Mouse (Mus musculus): Measurements from ENCODE around the gene Kazn.

Kazn gene

GRCm38 (mm10) chr4:142239240-142240126, at the start of gene Kazn:
TSS of gene Kazn (minus strand) at chr4:142239401.
- no peak for DNase-seq (ENCODE audit: low read depth, low spot score)

DNA sequence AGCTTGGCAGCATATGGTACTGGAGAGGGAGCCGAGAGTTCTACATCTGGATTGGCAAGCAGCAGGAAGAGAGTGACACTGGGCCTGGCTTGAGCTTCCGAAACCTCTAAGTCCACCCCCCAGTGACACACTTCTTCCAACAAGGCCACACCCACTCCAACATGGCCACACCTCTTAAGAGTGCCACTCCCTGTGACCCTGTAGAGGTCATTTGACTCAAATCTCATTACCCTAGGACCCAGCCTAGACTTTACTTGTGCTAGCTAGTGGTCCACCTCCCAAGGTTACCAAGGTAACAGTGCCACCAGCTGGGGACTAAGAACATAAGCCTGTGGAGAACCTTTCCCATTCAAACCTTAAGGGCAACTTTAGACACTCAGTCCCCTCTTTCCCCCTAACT, 46.3 kb upstream of the Kazn start:
- no peak for DNase-seq (ENCODE audit: low read depth, low spot score)

- DNase-seq (ENCODE audit: low read depth, low spot score): no peak
Observed at GRCm38 (mm10) chr4:142283867-142284266, 44.7 kb upstream of the Kazn start.

DNA sequence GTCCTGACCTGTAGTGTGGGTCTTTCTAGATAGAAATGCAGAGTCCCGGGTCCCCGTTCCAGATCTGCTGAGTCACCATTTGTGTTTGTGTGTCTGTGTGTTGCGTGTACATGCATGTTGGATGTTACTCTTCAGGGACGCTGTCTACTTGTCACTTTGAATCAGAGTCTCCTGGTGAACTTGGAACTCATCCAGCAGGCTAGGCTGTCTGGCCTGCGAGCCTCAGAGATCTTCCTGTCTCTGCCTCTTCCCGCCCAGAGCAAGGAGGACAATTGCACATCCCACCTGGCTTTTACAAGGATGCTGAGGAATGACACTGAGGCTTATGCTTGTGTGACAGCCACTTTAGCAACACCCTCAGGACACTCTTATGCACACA, 39.0 kb upstream of the Kazn start:
- no peak for DNase-seq (ENCODE audit: low read depth, low spot score)

DNA sequence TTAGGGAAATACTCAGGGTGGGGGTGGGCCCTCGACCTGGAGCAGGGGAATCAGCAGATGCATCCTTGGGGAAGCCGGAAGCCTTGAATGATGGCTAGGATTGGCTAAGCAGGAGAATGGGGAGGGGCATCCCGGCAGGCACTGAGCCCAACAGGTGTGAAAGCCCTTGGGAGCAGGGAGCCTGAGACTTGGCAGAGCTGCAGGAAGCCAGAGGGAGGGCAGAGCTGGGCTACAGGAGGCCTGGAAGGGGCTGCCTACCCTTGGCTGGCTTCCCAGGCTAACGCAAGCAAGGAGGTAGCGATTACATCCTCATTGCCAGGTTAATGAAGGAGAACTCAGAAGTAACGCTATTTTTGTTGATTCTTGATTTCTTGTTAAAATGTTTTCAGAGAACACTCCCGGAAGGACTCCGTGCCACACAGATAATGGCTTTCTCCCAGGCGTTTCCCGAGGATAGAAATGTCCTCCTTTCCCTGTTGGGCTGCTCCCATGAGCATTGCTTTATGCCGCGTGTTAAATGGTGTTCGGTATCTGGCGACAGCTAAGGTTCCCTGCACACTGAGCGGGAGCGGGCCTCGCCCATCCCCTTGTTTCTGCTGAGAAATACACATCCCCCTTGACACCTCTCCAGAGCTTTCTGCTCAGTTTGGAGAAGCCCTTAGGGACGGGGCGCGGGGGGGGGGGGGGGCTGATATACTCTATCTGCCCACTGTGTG, 38.4 kb upstream of the Kazn start:
- DNase-seq (ENCODE audit: low read depth, low spot score): no peak

GRCm38 (mm10) chr4:142275242-142275641, 36.0 kb upstream of the Kazn start:
- DNase-seq (ENCODE audit: low read depth, low spot score): no peak

- no peak for DNase-seq (ENCODE audit: low read depth, low spot score)
Observed at GRCm38 (mm10) chr4:142274441-142275234, 35.4 kb upstream of the Kazn start.

- no peak for DNase-seq (ENCODE audit: low read depth, low spot score)
Observed at GRCm38 (mm10) chr4:142271506-142271905, 32.3 kb upstream of the Kazn start.

GRCm38 (mm10) chr4:142267832-142268231, 28.6 kb upstream of the Kazn start:
- no peak for DNase-seq (ENCODE audit: low read depth, low spot score)

GRCm38 (mm10) chr4:142267348-142267819, 28.2 kb upstream of the Kazn start:
- DNase-seq (ENCODE audit: low read depth, low spot score): no peak

DNA sequence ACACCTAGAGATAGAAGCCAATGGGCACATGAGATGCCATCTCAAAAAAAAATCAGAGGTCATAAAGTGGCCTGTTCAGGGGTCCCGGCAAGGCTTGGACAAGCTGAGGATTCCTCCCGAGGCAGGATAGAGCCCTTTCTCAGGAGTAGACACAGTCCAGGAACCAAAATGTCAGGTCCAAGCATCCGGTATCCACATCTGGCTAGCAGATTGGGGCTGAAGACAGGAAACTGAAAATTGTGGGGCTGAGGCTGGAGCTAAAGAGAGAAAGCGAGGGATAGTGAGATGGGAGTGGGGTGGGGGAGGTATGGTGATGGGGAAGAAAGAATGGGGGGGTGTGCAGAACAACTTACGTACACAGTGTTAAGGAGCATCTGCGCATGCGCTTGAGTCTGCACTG, 25.1 kb upstream of the Kazn start:
- DNase-seq (ENCODE audit: low read depth, low spot score): no peak

- no peak for DNase-seq (ENCODE audit: low read depth, low spot score)
Observed at GRCm38 (mm10) chr4:142261725-142262124, 22.5 kb upstream of the Kazn start.

GRCm38 (mm10) chr4:142258730-142259129, 19.5 kb upstream of the Kazn start:
- DNase-seq (ENCODE audit: low read depth, low spot score): no peak

DNA sequence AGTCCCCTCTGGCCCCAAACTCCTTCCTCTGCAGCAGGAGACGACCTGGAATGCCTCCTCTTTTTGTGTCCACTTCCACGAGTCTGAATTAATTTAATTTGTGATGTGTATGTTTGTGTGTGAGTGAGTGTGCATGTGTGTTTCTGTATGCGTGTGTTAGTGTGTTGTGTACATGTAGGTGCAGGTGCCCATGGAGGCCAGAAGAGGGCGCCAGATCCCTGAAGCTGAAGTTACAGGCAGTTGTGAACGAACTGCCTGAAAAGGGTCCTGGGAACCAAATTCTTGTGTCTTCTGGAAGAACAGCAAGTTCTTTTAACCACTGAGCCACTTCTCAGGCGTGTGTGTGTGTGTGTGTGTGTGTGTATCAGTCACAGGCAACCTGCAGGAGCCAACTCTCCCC, 14.9 kb upstream of the Kazn start:
- DNase-seq (ENCODE audit: low read depth, low spot score): no peak

GRCm38 (mm10) chr4:142251471-142252354, 12.5 kb upstream of the Kazn start:
- DNase-seq (ENCODE audit: low read depth, low spot score): no peak

- DNase-seq (ENCODE audit: low read depth, low spot score): no peak
Observed at GRCm38 (mm10) chr4:142250054-142250453, 10.9 kb upstream of the Kazn start.

- DNase-seq (ENCODE audit: low read depth, low spot score): no peak
Observed at GRCm38 (mm10) chr4:142249401-142249800, 10.2 kb upstream of the Kazn start.

DNA sequence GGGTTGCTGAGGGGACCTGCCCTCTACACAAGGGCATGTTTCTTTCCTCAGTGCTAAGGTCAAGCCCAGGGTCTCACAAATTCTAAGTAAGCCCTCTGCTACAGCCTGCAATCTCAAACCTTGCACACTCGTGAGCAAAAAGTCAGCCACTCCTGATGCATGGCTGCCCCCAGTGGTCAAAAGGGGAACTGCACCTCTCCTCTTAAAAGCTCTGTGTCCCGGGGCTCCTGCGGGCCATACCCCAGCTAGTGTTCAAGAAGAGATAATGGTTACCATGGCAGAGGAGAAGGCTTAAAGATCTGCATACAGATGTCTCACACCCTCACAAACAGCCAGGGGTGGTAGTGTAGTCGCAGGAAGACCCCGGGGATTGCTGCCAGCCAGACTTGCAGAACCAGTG, 9.2 kb upstream of the Kazn start:
- DNase-seq (ENCODE audit: low read depth, low spot score): peak; percentile 50

DNA sequence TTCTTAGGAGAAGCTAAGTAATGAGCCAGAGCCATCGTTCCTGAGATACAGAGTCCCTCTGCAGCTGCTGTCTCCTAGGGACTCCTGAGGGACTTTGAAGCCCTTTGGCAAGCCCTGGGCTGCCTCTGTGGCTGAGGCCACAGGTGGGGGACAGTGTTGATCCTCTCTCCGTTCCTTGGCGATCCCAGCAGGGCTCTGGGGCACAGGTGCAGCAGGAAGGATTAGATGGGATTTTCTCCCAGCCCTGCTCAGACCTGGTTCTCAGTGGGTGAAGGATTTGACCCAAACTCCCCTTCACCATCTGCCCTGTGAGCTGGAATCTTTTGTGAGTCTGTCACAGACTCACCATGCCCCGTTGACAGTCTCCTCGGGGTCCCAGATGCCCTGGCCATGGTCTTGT, 7.5 kb upstream of the Kazn start:
- no peak for DNase-seq (ENCODE audit: low read depth, low spot score)

DNA sequence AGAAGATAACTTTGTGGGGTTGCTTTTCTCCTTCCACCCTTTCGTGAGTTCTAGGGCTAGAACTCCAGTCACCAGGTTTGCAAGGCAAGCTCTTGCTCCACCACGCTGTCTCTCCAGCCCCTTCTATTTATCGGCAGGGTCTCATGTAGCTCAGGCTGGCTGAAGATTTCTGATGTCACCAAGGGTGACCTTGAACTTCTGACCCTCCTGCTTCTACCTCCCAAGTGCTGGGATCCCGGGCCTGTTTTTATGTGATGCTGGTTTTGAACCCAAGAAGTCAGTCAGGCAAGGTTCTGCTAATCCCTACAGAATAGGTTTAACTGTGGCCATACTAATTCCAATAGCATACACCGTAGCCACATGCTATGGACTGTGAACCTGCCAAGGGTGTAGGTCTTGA, 5.4 kb upstream of the Kazn start:
- DNase-seq (ENCODE audit: low read depth, low spot score): no peak

DNA sequence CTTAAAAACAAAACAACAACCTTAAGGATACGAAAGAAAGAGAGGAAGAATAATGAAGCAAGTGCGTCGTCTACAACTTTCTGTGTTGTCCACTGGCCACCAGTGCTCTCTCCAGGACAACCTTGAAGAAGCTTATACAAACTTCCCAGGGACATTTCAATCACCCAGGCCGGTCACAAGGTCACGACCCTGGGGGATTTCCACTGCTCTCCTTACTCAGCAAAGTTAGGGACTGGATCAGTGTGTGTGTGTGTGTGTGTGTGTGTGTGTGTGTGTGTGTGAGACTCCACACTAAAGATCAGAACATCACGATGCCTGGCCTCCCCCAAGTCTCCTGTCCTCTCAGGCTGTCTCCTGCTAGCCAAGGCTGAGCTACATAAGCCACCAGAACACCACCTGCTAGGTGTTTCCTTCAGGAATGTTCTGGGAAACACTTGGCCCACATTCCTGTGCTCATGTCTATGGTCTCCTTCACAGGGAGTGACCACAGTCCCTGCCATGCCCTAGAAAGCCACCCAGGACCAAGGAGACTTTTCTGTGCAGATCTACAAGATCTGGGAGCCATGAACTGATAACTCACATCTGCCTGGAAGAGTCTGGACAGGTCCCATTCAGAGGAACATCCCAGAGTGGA, 3.7 kb upstream of the Kazn start:
- no peak for DNase-seq (ENCODE audit: low read depth, low spot score)
